Comparison of ENCODE assay signal across 29 mouse cellular contexts in the genomic region with DNA sequence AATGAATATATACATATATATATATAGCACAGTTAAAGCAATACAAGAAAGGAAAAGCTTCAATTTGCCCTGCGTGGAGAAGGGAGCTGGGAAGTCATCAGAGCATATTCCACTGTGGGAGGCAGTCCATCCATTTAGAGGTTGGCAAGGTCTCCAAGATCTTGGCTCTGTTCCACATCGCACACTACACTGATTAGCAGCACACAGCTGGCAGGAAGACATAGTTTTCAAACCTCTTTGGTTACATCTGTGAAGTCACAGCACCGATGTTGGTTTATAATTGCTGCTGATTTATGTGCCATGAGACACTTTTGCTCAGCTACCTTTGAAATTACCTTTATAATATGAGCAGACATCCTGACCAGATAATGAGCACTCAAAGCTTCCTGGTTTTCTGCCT. TPM values are rescaled to one million over a fixed set of nuclear protein-coding genes. Genes with fewer than 3 reads are reported as not detected.
"Had no signal": no experiment of that assay in that cellular context is flagged by ENCODE, and none has a peak within 500 bp of the region (broad histone marks: within the 10 kb centered on the region; RNA-seq: fewer than 3 reads in every experiment).

No protein-coding gene starts in this region.

- H3K36me3 ChIP-seq: kidney, embryonic 15.5 days; limb, embryonic 10.5 days; limb, embryonic 13.5 days; lung, embryonic 15.5 days; midbrain, embryonic 12.5 days; midbrain, embryonic 15.5 days; neural tube, embryonic 13.5 days; stomach, embryonic 15.5 days had no signal

- H3K27ac ChIP-seq: kidney, embryonic 15.5 days; limb, embryonic 10.5 days; limb, embryonic 13.5 days; liver, embryonic 14.5 days; lung, embryonic 15.5 days; midbrain, embryonic 12.5 days; midbrain, embryonic 15.5 days; neural tube, embryonic 13.5 days; stomach, embryonic 15.5 days had no signal

- H3K9ac ChIP-seq: kidney, embryonic 15.5 days; limb, embryonic 13.5 days; liver, embryonic 14.5 days; liver, postnatal 0 days; lung, embryonic 15.5 days; midbrain, embryonic 12.5 days; midbrain, embryonic 15.5 days; neural tube, embryonic 13.5 days; stomach, embryonic 15.5 days had no signal

- H3K4me2 ChIP-seq: kidney, embryonic 15.5 days; limb, embryonic 13.5 days; lung, embryonic 15.5 days; midbrain, embryonic 12.5 days; midbrain, embryonic 15.5 days; neural tube, embryonic 13.5 days; stomach, embryonic 15.5 days had no signal

- H3K4me1 ChIP-seq: limb, embryonic 13.5 days; stomach, embryonic 15.5 days had no signal

- ATAC-seq: intestine, postnatal 0 days; liver, postnatal 0 days; midbrain, embryonic 15.5 days had no signal

- H3K9me3 ChIP-seq: kidney, embryonic 15.5 days; limb, embryonic 10.5 days; limb, embryonic 13.5 days; lung, embryonic 15.5 days; midbrain, embryonic 12.5 days; midbrain, embryonic 15.5 days; neural tube, embryonic 13.5 days; stomach, embryonic 15.5 days had no signal

- H3K27me3 ChIP-seq: limb, embryonic 13.5 days; lung, embryonic 15.5 days; midbrain, embryonic 15.5 days; stomach, embryonic 15.5 days had no signal

- DNase-seq: kidney, adult 8-10 months; kidney, postnatal 10 days; kidney, postnatal 4 days; liver; liver, postnatal 0 days; lung, postnatal 10 days; lung, postnatal 36 days; retina, postnatal 1 day; right cerebral cortex, postnatal 25 days; spleen, adult 18-20 months; thymus, adult 2 months; thymus, postnatal 14 days had no signal

- H3K4me3 ChIP-seq: kidney, embryonic 15.5 days; limb, embryonic 10.5 days; limb, embryonic 13.5 days; lung, embryonic 15.5 days; midbrain, embryonic 12.5 days; midbrain, embryonic 15.5 days; myocyte; neural tube, embryonic 13.5 days; stomach, embryonic 15.5 days had no signal

RNA-seq across cellular contexts. Expression of gene Gnat2, which starts 44.3 kb away (rescaled TPM):
- total RNA-seq: layer of hippocampus, adult 18-20 months; layer of hippocampus, postnatal 14 days; left cerebral cortex, postnatal 25 days; megakaryocyte-erythroid progenitor cell, adult 5-6 weeks; monocyte, adult 5-6 weeks; neutrophil, adult 5-6 weeks had no signal
